Mouse (Mus musculus): ENCODE results near the gene Tmem26.

DNA sequence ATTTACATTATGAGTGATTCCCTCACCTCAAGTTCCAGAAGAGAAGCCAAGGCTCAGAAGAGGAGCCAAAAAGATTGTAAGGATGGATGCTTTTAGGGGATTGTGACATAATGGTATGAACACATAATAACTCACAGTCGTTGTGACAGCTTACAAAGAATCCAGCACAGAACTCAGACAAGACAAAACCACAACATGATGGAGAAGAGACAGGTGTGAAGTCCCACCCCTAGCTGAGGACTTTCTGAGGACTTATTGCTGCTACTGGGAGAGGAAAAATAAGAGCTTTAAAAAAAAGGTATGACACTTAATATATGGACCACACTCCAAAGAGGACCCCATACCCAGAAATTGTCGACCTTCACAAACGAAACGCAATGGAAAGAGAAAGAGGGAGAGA, 101.1 kb downstream of the Tmem26 start:
- TF ChIP-seq UBTF (IDR thresholded peaks at IDR 0.05; ENCODE audit: low read depth, low read length): no peak
- no peak for TF ChIP-seq CHD2 (IDR thresholded peaks at IDR 0.05; ENCODE audit: low read length)
- no peak for TF ChIP-seq CTCF (conservative IDR thresholded peaks at IDR 0.05 in 1 of 2, IDR thresholded peaks at IDR 0.05 in 1 of 2; ENCODE audit: low read depth in 2 of 2, low read length in 2 of 2)
- TF ChIP-seq KAT2A (IDR thresholded peaks at IDR 0.05; ENCODE audit: insufficient replicate concordance, low read length): no peak
- no peak for TF ChIP-seq NRF1 (IDR thresholded peaks at IDR 0.05; ENCODE audit: low read depth, low read length)
- TF ChIP-seq ZKSCAN1 (IDR thresholded peaks at IDR 0.05; ENCODE audit: borderline replicate concordance, low read depth, low read length): no peak
- TF ChIP-seq POLR2A (IDR thresholded peaks at IDR 0.05; ENCODE audit: low read depth, low read length): no peak
- no peak for TF ChIP-seq EP300 (IDR thresholded peaks at IDR 0.05; ENCODE audit: low read length)

All from CH12.LX (cell line).